Mouse (Mus musculus) MEL (cell line): ENCODE measurements around the gene B430306N03Rik. TPM values are rescaled to one million over a fixed set of nuclear protein-coding genes. Genes with fewer than 3 reads are reported as not detected.

ENCODE experiments used
- DNase-seq: peaks from one replicate; pipeline ENCODE4 v3.0.0; 2011; ENCODE audit warnings: low read depth, low spot score
- H3K27ac ChIP-seq: 2 replicates; pipeline ENCODE4 v1.5.1; 2012; ENCODE audit warnings: low read depth, mild to moderate bottlenecking, control low read depth, low read length, moderate library complexity; ENCODE audit not compliant: control insufficient read depth
- H3K27me3 ChIP-seq, 2 experiments: fragments of 150-350 bp in 1 of 2; sonication (generic) in 1 of 2; 2 replicates each; pipeline ENCODE4 v1.6.1; 2012; ENCODE audit warnings: low read length in 2 of 2, mild to moderate bottlenecking in 2 of 2, improper control_type of control experiment in 1 of 2, moderate library complexity in 1 of 2; ENCODE audit not compliant: insufficient read depth in 2 of 2, control insufficient read depth in 1 of 2
- H3K36me3 ChIP-seq, 2 experiments: 2 replicates each; pipeline ENCODE4 v1.6.1; 2012 to 2014; ENCODE audit warnings: low read length in 2 of 2, improper control_type of control experiment in 1 of 2, inconsistent platforms in 1 of 2, mild to moderate bottlenecking in 1 of 2; ENCODE audit not compliant: insufficient read depth in 2 of 2, control insufficient read depth in 1 of 2
- H3K4me1 ChIP-seq, 2 experiments: fragments of 150-350 bp in 1 of 2; sonication (generic) in 1 of 2; 2 replicates each; pipeline ENCODE4 v1.6.1; 2012; ENCODE audit warnings: low read length in 2 of 2, improper control_type of control experiment in 1 of 2, mild to moderate bottlenecking in 1 of 2; ENCODE audit not compliant: insufficient read depth in 2 of 2, control insufficient read depth in 1 of 2
- H3K4me3 ChIP-seq, 2 experiments: fragments of 150-350 bp in 1 of 2; sonication (generic) in 1 of 2; 2 replicates each; pipeline ENCODE4 v1.5.1; 2012; ENCODE audit warnings: low read depth in 2 of 2, low read length in 2 of 2, mild to moderate bottlenecking in 2 of 2, moderate library complexity in 2 of 2, control low read depth in 1 of 2, improper control_type of control experiment in 1 of 2; ENCODE audit not compliant: control insufficient read depth in 1 of 2, insufficient read depth in 1 of 2
- H3K79me2 ChIP-seq: 2 replicates; pipeline ENCODE4 v1.6.1; 2012; ENCODE audit warnings: mild to moderate bottlenecking, low read length, moderate library complexity; ENCODE audit not compliant: control insufficient read depth, poor library complexity, insufficient read depth
- H3K9ac ChIP-seq: 2 replicates; pipeline ENCODE4 v1.6.1; 2012; ENCODE audit warnings: low read depth, mild to moderate bottlenecking, control low read depth, low read length, moderate library complexity; ENCODE audit not compliant: control insufficient read depth, poor library complexity, severe bottlenecking
- H3K9me3 ChIP-seq: fragments of 150-350 bp; sonication (generic); replicated peaks from 2 replicates; pipeline ENCODE4 v1.6.1; 2012; ENCODE audit warnings: mild to moderate bottlenecking, low read length, improper control_type of control experiment, moderate library complexity; ENCODE audit not compliant: insufficient read depth
- BHLHE40 ChIP-seq: IDR thresholded peaks from 2 replicates; pipeline ENCODE4 v1.6.1; 2012; ENCODE audit warnings: low read depth, mild to moderate bottlenecking, inconsistent platforms, low read length, improper control_type of control experiment, borderline replicate concordance
- CHD1 ChIP-seq: IDR thresholded peaks from 2 replicates; pipeline ENCODE4 v1.6.1; 2012; ENCODE audit warnings: low read depth, mild to moderate bottlenecking, inconsistent platforms, low read length, improper control_type of control experiment
- CHD2 ChIP-seq: IDR thresholded peaks from 2 replicates; pipeline ENCODE4 v1.6.1; 2011; ENCODE audit warnings: low read length, improper control_type of control experiment
- E2F4 ChIP-seq: IDR thresholded peaks from 2 replicates; pipeline ENCODE4 v1.6.1; 2011; ENCODE audit warnings: low read depth, low read length, improper control_type of control experiment, borderline replicate concordance
- ELF1 ChIP-seq: IDR thresholded peaks from 2 replicates; pipeline ENCODE4 v1.6.1; 2014; ENCODE audit warnings: low read depth, mild to moderate bottlenecking, inconsistent platforms, low read length, improper control_type of control experiment, moderate library complexity
- ETS1 ChIP-seq: IDR thresholded peaks from 2 replicates; pipeline ENCODE4 v1.6.1; 2012; ENCODE audit warnings: low read depth, mild to moderate bottlenecking, inconsistent platforms, low read length, improper control_type of control experiment, moderate library complexity
- JUND ChIP-seq: IDR thresholded peaks from 2 replicates; pipeline ENCODE4 v1.6.1; 2011; ENCODE audit warnings: low read depth, mild to moderate bottlenecking, improper control_type of control experiment, low read length
- KAT2A ChIP-seq: conservative IDR thresholded peaks from 2 replicates; pipeline ENCODE4 v1.6.1; 2012; ENCODE audit warnings: low read depth, low read length, improper control_type of control experiment, inconsistent platforms
- MAFK ChIP-seq: IDR thresholded peaks from 2 replicates; pipeline ENCODE4 v1.6.1; 2011; ENCODE audit warnings: low read depth, mild to moderate bottlenecking, low read length, improper control_type of control experiment, borderline replicate concordance
- MXI1 ChIP-seq: IDR thresholded peaks from 2 replicates; pipeline ENCODE4 v1.6.1; 2011; ENCODE audit warnings: mild to moderate bottlenecking, low read depth, low read length, improper control_type of control experiment
- MYB ChIP-seq: IDR thresholded peaks from 2 replicates; pipeline ENCODE4 v1.6.1; 2011; ENCODE audit warnings: mild to moderate bottlenecking, low read depth, low read length, improper control_type of control experiment
- NELFE ChIP-seq: IDR thresholded peaks from 2 replicates; pipeline ENCODE4 v1.6.1; 2011; ENCODE audit warnings: low read depth, low read length, improper control_type of control experiment
- NRF1 ChIP-seq: IDR thresholded peaks from 2 replicates; pipeline ENCODE4 v1.6.1; 2014; ENCODE audit warnings: low read depth, mild to moderate bottlenecking, inconsistent platforms, low read length, improper control_type of control experiment, moderate library complexity; ENCODE audit not compliant: poor library complexity, insufficient read depth, severe bottlenecking
- POLR2AphosphoS2 ChIP-seq: IDR thresholded peaks from 2 replicates; pipeline ENCODE4 v1.6.1; 2011; ENCODE audit warnings: low read length, improper control_type of control experiment
- RAD21 ChIP-seq: IDR thresholded peaks from 2 replicates; pipeline ENCODE4 v1.6.1; 2011; ENCODE audit warnings: mild to moderate bottlenecking, low read depth, low read length, improper control_type of control experiment
- SMC3 ChIP-seq: IDR thresholded peaks from 2 replicates; pipeline ENCODE4 v1.6.1; 2011; ENCODE audit warnings: low read depth, low read length, improper control_type of control experiment
- TAL1 ChIP-seq: IDR thresholded peaks from 2 replicates; pipeline ENCODE4 v1.6.1; 2012; ENCODE audit warnings: mild to moderate bottlenecking, inconsistent platforms, low read length, moderate library complexity, mixed read lengths
- USF2 ChIP-seq, 2 experiments: IDR thresholded peaks; 2 replicates each; pipeline ENCODE4 v1.6.1; 2011 to 2012; ENCODE audit warnings: improper control_type of control experiment in 2 of 2, low read length in 2 of 2, borderline replicate concordance in 1 of 2, inconsistent platforms in 1 of 2, low read depth in 1 of 2, mild to moderate bottlenecking in 1 of 2; ENCODE audit not compliant: insufficient read depth in 1 of 2
- ZC3H11A ChIP-seq: IDR thresholded peaks from 2 replicates; pipeline ENCODE4 v1.6.1; 2012; ENCODE audit warnings: low read depth, mild to moderate bottlenecking, inconsistent platforms, low read length, improper control_type of control experiment
- ZKSCAN1 ChIP-seq: IDR thresholded peaks from 2 replicates; pipeline ENCODE4 v1.6.1; 2012; ENCODE audit warnings: low read depth, mild to moderate bottlenecking, inconsistent platforms, low read length, improper control_type of control experiment, moderate library complexity
- ZMIZ1 ChIP-seq: IDR thresholded peaks from 2 replicates; pipeline ENCODE4 v1.6.1; 2012; ENCODE audit warnings: low read depth, mild to moderate bottlenecking, inconsistent platforms, low read length, improper control_type of control experiment, moderate library complexity
- polyA plus RNA-seq, 2 experiments: library from polyadenylated mRNA; stranded (reverse) in 1 of 2; unstranded in 1 of 2; fragments of >175 nt in 1 of 2; fragments of >200 nt in 1 of 2; gene quantifications; 2 replicates each; pipeline versions ENCODE4 v1.2.1 to v1.2.4; 2012; ENCODE audit warnings: low replicate concordance in 2 of 2, low read depth in 1 of 2; ENCODE audit not compliant: insufficient read length in 2 of 2, insufficient read depth in 1 of 2, missing spikeins in 1 of 2
- total RNA-seq: library from RNA; depleted of rRNA; stranded (reverse); fragments of 300-350 nt; gene quantifications from 2 replicates; pipeline ENCODE4 v1.2.3, GENCODE M21; 2012

The B430306N03Rik gene
- total and polyA plus RNA-seq, 3 experiments = 0.19 to 0.68 TPM; not detected in 1

GRCm38 (mm10) chr17:48325638-48326037 lies 9.7 kb downstream of the B430306N03Rik start:
- no peak overlapping the region for H3K4me3 ChIP-seq
- no peaks in the 10 kb centered on the region for H3K27me3 ChIP-seq
- no peak overlapping the region for H3K9ac ChIP-seq
- no peaks in the 10 kb centered on the region for H3K9me3 ChIP-seq
- peaks cover 0 to 19% of the 10 kb centered on the region in 2 experiments; a peak in 2 of 4 replicates for H3K36me3 ChIP-seq
- H3K79me2 ChIP-seq = no peaks in the 10 kb centered on the region
- no peak overlapping the region for H3K27ac ChIP-seq
- peaks cover 16 to 27% of the 10 kb centered on the region in 2 experiments for H3K4me1 ChIP-seq
- no peak for DNase-seq
- TF ChIP-seq ZMIZ1 (no peak), CHD1 (no peak), BHLHE40 (no peak), RAD21 (no peak), ELF1 (no peak), JUND (no peak), POLR2AphosphoS2 (no peak), MXI1 (no peak), ZC3H11A (no peak), E2F4 (no peak), ETS1 (no peak), NRF1 (no peak), NELFE (no peak), CHD2 (no peak), MYB (no peak), TAL1 (no peak), MAFK (no peak), ZKSCAN1 (no peak), KAT2A (no peak)

- Histone ChIP-seq H3K9me3 (no peaks in the 10 kb centered on the region), H3K4me3 (no peak overlapping the region), H3K4me1 (peaks cover 9 to 19% of the 10 kb centered on the region in 2 experiments), H3K9ac (no peak overlapping the region), H3K27ac (no peak overlapping the region), H3K36me3 (peaks cover 0 to 11% of the 10 kb centered on the region in 2 experiments; a peak in 2 of 4 replicates), H3K79me2 (no peaks in the 10 kb centered on the region), H3K27me3 (no peaks in the 10 kb centered on the region)
- DNase-seq = no peak
- no peak for TF ChIP-seq JUND
- TF ChIP-seq SMC3 = no peak
- TF ChIP-seq USF2 (IDR thresholded peaks at IDR 0.05; ENCODE audit: borderline replicate concordance in 1 of 2, insufficient read depth in 1 of 2, low read depth in 1 of 2, low read length in 2 of 2) = no peak
Measured at GRCm38 (mm10) chr17:48326656-48327055, 10.7 kb downstream of the B430306N03Rik start.
